Mouse (Mus musculus) hematopoietic stem cell, adult 5-6 weeks (primary cell): ENCODE measurements at regions not wholly inside any gene's neighbourhood (a gene's known extent, or its start where the extent isn't known, plus 50 kb on each side); places are given as distances from the start of the nearest gene placed in this dataset.

Source experiments
- ATAC-seq, 2 experiments: fragments of 125-278 bp in 1 of 2; replicated peaks in 1 of 2; 2 replicates each; pipeline ENCODE4 v1.8.0; 2016 to 2017; ENCODE audit warnings: inconsistent platforms in 2 of 2, mild to moderate bottlenecking in 2 of 2, moderate number of reproducible peaks in 2 of 2, low read depth in 1 of 2, moderate TSS enrichment in 1 of 2; ENCODE audit not compliant: low FRiP score in 2 of 2, poor library complexity in 2 of 2, severe bottlenecking in 2 of 2, insufficient read depth in 1 of 2, low TSS enrichment in 1 of 2

- ATAC-seq, result no peak; a peak in 1 of 4 replicates
Observed at GRCm38 (mm10) chr14:102403397-102404115, 578.9 kb downstream of the Kctd12 start.

GRCm38 (mm10) chr14:102402061-102402689 is 580.3 kb downstream of the Kctd12 start:
- ATAC-seq, result no peak

- ATAC-seq, result no peak; a peak in 1 of 4 replicates
Observed at GRCm38 (mm10) chr14:102396036-102396734, 586.3 kb downstream of the Kctd12 start.

- no peak for ATAC-seq
Observed at GRCm38 (mm10) chr14:102392351-102392750, 590.1 kb downstream of the Kctd12 start.

- ATAC-seq, result no peak
Observed at GRCm38 (mm10) chr14:102372994-102373567, 609.4 kb downstream of the Kctd12 start.

- peak; percentile 72 to 78 for ATAC-seq
Observed at GRCm38 (mm10) chr14:102361589-102361988, 620.8 kb downstream of the Kctd12 start.

- peak in 1 of 2 experiments; percentile 80; a peak in 1 of 4 replicates for ATAC-seq
Observed at GRCm38 (mm10) chr14:102329409-102329808, 599.7 kb downstream of the Lmo7 start.

GRCm38 (mm10) chr14:102306332-102306731 is 576.6 kb downstream of the Lmo7 start:
- ATAC-seq, result no peak

- no peak for ATAC-seq
Observed at GRCm38 (mm10) chr14:102302826-102303225, 573.1 kb downstream of the Lmo7 start.

GRCm38 (mm10) chr14:102300251-102300650 is 570.5 kb downstream of the Lmo7 start:
- no peak for ATAC-seq

- no peak for ATAC-seq
Observed at GRCm38 (mm10) chr14:102291361-102291760, 561.6 kb downstream of the Lmo7 start.

GRCm38 (mm10) chr14:102250076-102250475 is 520.3 kb downstream of the Lmo7 start:
- ATAC-seq, result no peak

- ATAC-seq, result no peak
Observed at GRCm38 (mm10) chr14:102248581-102248980, 518.8 kb downstream of the Lmo7 start.

GRCm38 (mm10) chr14:102248023-102248422 is 518.3 kb downstream of the Lmo7 start:
- ATAC-seq, result no peak

- ATAC-seq, result no peak
Observed at GRCm38 (mm10) chr14:102243806-102244536, 514.2 kb downstream of the Lmo7 start.

- ATAC-seq, result no peak
Observed at GRCm38 (mm10) chr14:102216581-102217368, 487.0 kb downstream of the Lmo7 start.
